8 mouse cellular contexts compared by ENCODE assay signal in genomic region chr3:84582913-84583276, GRCm38 (mm10). TPM values are rescaled to one million over a fixed set of nuclear protein-coding genes. Genes with fewer than 3 reads are reported as not detected.
DNase-seq lines count a peak whose midpoint lies in the region; ATAC-seq lines count a peak whose summit lies in the region.

No protein-coding gene starts in this region.

- under 1% methylated on average over 23 of the region's 27 CpGs for WGBS in kidney, embryonic 15.5 days
- under 1% methylated on average over 27 of the region's 27 CpGs for WGBS in hindbrain, embryonic 14.5 days
- 0% methylated on average over 27 of the region's 27 CpGs for WGBS in midbrain, embryonic 13.5 days

- ATAC-seq in kidney, embryonic 15.5 days (replicated peaks; ENCODE audit: low FRiP score) = no peak
- ATAC-seq in hindbrain, embryonic 14.5 days (ENCODE audit: low FRiP score) = peak; percentile 71
- ATAC-seq in midbrain, embryonic 13.5 days = peak; percentile 74; the same call in 1 of the 2 replicates

- H3K4me1 ChIP-seq in kidney, embryonic 15.5 days = peaks cover 20% of the 10 kb centered on the region
- H3K4me1 ChIP-seq in brown adipose tissue, adult 24 weeks (ENCODE audit: control insufficient read depth, insufficient read depth, insufficient read length, low read length) = peaks cover 7% of the 10 kb centered on the region; the same call in 1 of the 2 replicates
- peaks cover 25% of the 10 kb centered on the region for H3K4me1 ChIP-seq in hindbrain, embryonic 14.5 days (replicated peaks; ENCODE audit: control insufficient read depth, insufficient read depth, low read length)
- peaks cover 31% of the 10 kb centered on the region for H3K4me1 ChIP-seq in midbrain, embryonic 13.5 days (replicated peaks)

- peak overlapping the region; percentile 80 for H3K4me3 ChIP-seq in kidney, embryonic 15.5 days (replicated peaks)
- H3K4me3 ChIP-seq in brown adipose tissue, adult 24 weeks (ENCODE audit: insufficient read depth, low read depth, low read length) = peak overlapping the region; percentile 96
- peak overlapping the region; percentile 59 for H3K4me3 ChIP-seq in hindbrain, embryonic 14.5 days (replicated peaks; ENCODE audit: low read length)
- H3K4me3 ChIP-seq in midbrain, embryonic 13.5 days (replicated peaks) = peak overlapping the region; percentile 88

- peak overlapping the region; percentile 97 for H3K27ac ChIP-seq in kidney, embryonic 15.5 days
- H3K27ac ChIP-seq in brown adipose tissue, adult 24 weeks (replicated peaks; ENCODE audit: low read depth, low read length) = peak overlapping the region; percentile 63
- peak overlapping the region; percentile 87 for H3K27ac ChIP-seq in hindbrain, embryonic 14.5 days
- peak overlapping the region; percentile 91 for H3K27ac ChIP-seq in midbrain, embryonic 13.5 days

- H3K27me3 ChIP-seq in kidney, embryonic 15.5 days = no peaks in the 10 kb centered on the region
- no peaks in the 10 kb centered on the region for H3K27me3 ChIP-seq in hindbrain, embryonic 14.5 days (ENCODE audit: control insufficient read depth, insufficient read depth, low read length)
- no peaks in the 10 kb centered on the region for H3K27me3 ChIP-seq in midbrain, embryonic 13.5 days

- H3K9ac ChIP-seq in kidney, embryonic 15.5 days = peak overlapping the region; percentile 76
- peak overlapping the region; percentile 75 for H3K9ac ChIP-seq in hindbrain, embryonic 14.5 days
- peak overlapping the region; percentile 85 for H3K9ac ChIP-seq in midbrain, embryonic 13.5 days (replicated peaks)

- DNase-seq in kidney, postnatal 4 days = no peak
- no peak for DNase-seq in hindbrain, embryonic 14.5 days (ENCODE audit: low spot score)
- no peak for DNase-seq in cerebellum, adult 11-12 months
- no peak for DNase-seq in urinary bladder, adult 2 months (ENCODE audit: low spot score)
- no peak for DNase-seq in B cell, adult 2 months

- no peaks in the 10 kb centered on the region for H3K9me3 ChIP-seq in kidney, embryonic 15.5 days (replicated peaks)
- no peaks in the 10 kb centered on the region for H3K9me3 ChIP-seq in hindbrain, embryonic 14.5 days (ENCODE audit: control insufficient read depth, low read length)
- no peaks in the 10 kb centered on the region for H3K9me3 ChIP-seq in midbrain, embryonic 13.5 days

- H3K4me2 ChIP-seq in kidney, embryonic 15.5 days = peak overlapping the region; percentile 68
- H3K4me2 ChIP-seq in hindbrain, embryonic 14.5 days (replicated peaks) = peak overlapping the region; percentile 88
- peak overlapping the region; percentile 95 for H3K4me2 ChIP-seq in midbrain, embryonic 13.5 days (replicated peaks)

- H3K36me3 ChIP-seq in kidney, embryonic 15.5 days = no peaks in the 10 kb centered on the region
- no peaks in the 10 kb centered on the region for H3K36me3 ChIP-seq in hindbrain, embryonic 14.5 days (replicated peaks; ENCODE audit: control insufficient read depth, insufficient read depth)
- no peaks in the 10 kb centered on the region for H3K36me3 ChIP-seq in midbrain, embryonic 13.5 days

RNA-seq across cellular contexts. Expression of gene Arfip1, which starts 0.5 kb away (rescaled TPM):
- 48.1 and 53.8 TPM in 2 replicates for polyA plus RNA-seq in kidney, embryonic 15.5 days (2015; fragmentation: Nextera tagmentation; extraction: Ambion mirVana)
- 24.8 and 28.3 TPM in 2 replicates for polyA plus RNA-seq in brown adipose tissue, adult 24 weeks (2012; ENCODE audit: insufficient read depth, insufficient read length, missing spikeins)
- 27.1 and 27.9 TPM in 2 replicates for polyA plus RNA-seq in hindbrain, embryonic 14.5 days (2014; fragmentation: Nextera tagmentation; extraction: Ambion mirVana)
- 23.4 and 25.0 TPM in 2 replicates for polyA plus RNA-seq in midbrain, embryonic 13.5 days (2015; fragmentation: Nextera tagmentation; extraction: Ambion mirVana)
- polyA plus RNA-seq in urinary bladder, adult 2 months (2012; rRNA removed) = 48.8 and 49.5 TPM in 2 replicates

RNA-seq across cellular contexts. Expression of gene Tigd4, which starts 10.5 kb away (rescaled TPM):
- polyA plus RNA-seq in kidney, embryonic 15.5 days (2015; fragmentation: Nextera tagmentation; extraction: Ambion mirVana) = 0.06 and 0.26 TPM in 2 replicates
- not detected in 2 replicates for polyA plus RNA-seq in brown adipose tissue, adult 24 weeks (2012; ENCODE audit: insufficient read depth, insufficient read length, missing spikeins)
- not detected in 2 replicates for polyA plus RNA-seq in hindbrain, embryonic 14.5 days (2014; fragmentation: Nextera tagmentation; extraction: Ambion mirVana)
- polyA plus RNA-seq in midbrain, embryonic 13.5 days (2015; fragmentation: Nextera tagmentation; extraction: Ambion mirVana) = not detected in 2 replicates
- polyA plus RNA-seq in urinary bladder, adult 2 months (2012; rRNA removed) = 0.26 and 0.32 TPM in 2 replicates
